Mouse (Mus musculus): ENCODE measurements around the gene 4930590J08Rik.

The 4930590J08Rik gene

DNA sequence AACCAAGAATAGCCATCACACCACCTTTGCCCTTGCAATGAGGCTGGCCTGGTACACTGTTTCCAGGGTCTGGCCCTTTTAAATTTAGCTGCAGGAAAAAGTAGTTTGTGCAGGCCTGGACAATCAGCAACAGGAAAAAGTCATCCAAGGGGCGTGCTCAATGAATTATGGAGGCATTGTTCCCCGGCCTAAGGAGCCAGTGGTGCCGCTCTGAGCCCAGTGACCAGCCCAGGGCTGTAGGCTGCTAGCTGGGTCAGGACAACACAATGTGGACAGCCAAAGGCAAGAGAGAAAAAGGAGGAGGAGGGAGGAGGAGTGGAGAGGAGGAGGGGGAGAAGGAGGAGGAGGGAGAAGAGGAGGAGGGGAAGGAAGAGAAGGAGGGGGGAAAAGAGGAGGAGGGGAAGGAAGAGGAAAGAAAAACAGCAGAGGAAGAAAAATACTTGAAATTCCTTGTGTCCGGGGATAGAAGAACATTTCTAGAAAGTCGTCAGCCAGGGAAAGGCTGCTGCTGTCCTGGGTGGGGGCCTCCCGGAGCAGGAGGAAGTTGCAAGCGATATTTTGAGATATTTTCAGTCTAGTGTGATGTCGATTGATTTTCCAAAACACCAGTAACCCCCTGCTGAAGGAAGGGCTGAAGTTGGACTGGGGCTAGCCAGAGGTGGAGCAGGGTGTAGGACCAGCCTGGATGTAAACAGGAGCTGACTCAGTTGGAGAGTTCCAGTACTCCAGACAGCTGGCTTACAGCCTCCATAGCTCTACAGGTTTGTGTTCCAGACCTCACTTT, 57.6 kb downstream of the 4930590J08Rik start:
- in situ Hi-C loops (cut with MboI; ENCODE audit: unreplicated experiment in 2 of 2), result no loop called here

DNA sequence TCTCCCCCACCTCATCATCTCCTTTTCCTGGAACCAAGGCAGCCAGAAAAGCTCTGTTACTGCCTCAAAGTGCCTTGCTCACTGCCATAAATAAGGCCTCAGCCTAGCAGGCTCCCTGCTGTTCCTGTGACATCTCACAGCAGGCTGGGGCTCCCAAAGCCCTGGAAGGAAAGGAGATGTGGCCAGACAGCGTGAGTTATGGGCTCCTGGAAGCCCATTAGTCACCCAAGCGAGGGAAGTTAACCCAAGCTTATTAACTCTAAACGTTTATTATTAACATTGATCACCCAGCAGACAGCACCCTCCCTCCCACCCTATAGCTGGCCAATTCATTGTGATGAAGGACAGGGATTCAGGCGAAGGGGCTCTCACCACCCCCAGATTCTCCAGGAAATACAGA, 60.8 kb downstream of the 4930590J08Rik start:
- in situ Hi-C loops (cut with MboI; ENCODE audit: unreplicated experiment in 2 of 2), result no loop called here

DNA sequence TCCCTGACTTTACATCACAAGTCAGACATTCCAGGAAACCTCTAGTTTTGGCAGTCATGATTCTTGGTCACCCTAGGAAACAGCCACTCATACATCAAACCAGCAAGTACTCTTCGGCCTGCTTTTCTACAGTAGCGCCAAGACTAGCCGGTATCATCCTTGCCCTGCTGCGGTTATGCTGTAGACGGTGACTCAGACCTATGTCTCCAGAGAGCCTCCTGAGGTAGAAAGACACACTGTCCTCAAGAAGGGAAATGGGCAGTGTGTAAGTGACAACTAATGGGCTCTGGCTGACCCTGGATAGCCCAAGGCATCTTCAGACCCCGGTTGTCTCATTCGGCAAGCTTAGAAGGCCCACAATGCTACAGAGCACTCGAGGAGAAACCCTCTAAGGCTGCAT, 62.5 kb downstream of the 4930590J08Rik start:
- in situ Hi-C loops (cut with MboI; ENCODE audit: unreplicated experiment in 2 of 2), result no loop called here

DNA sequence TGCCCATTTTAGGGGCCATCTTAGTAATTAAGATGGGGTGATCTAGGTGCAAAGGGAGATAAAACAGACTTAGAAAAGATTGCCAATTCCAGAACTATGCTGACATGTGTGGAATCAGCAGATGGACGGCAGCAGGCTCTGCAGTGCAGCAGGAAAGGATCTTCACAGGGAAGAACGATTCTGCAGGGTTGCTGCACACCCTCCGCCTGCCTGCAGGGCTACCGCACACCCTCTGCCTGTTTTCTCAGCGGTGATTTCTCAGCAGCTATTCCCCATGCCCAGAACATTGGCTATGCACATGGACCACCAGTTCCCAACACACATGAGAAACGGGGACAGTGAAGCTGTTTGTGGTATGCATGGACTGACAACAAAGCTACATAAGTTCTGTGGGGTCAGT, 63.4 kb downstream of the 4930590J08Rik start:
- in situ Hi-C loops (cut with MboI; ENCODE audit: unreplicated experiment in 2 of 2), result no loop called here

DNA sequence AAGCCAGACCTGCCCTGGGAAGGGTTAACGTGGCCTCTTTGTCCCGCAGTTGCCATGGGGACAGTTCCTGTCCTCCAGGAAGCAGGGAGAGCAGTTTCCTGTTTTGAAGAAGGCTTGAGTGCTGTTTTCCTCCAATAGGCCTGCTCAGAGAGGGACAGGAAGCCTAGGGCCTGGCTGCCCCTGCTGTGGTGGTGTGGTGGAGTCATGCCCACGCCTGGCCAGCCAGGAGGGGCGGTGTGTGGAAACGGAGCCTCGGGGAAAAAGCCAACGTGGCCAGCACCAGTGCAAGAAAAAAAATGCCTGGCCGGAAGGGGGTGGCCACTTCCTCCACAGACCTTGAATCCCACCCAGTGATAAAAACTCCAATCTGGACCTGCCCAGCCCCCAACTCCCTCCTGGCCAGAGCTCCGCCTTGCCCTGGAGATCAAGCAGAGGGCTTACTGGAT, 69.6 kb downstream of the 4930590J08Rik start:
- in situ Hi-C loops (cut with MboI; ENCODE audit: unreplicated experiment in 2 of 2), result no loop called here

DNA sequence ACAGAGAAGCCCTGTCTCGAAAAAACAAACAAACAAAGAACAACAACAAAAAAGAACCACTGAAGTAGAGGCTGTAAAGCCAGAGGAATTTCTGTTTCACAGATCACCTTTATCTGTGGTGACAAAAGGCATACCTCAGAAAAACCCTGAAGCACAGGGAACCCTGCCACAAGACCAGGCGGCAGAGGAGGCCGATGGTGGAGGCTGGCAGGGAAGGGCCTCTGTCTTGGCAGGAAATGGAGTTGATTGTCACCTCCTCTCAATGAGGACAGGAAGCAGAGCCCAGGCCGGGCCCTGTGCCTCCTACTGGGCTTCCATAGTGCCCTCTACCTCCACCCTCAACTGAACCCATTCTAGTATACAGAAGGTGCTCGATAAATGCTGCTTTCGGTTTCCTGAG, 71.4 kb downstream of the 4930590J08Rik start:
- in situ Hi-C loops (cut with MboI; ENCODE audit: unreplicated experiment in 2 of 2), result no loop called here

DNA sequence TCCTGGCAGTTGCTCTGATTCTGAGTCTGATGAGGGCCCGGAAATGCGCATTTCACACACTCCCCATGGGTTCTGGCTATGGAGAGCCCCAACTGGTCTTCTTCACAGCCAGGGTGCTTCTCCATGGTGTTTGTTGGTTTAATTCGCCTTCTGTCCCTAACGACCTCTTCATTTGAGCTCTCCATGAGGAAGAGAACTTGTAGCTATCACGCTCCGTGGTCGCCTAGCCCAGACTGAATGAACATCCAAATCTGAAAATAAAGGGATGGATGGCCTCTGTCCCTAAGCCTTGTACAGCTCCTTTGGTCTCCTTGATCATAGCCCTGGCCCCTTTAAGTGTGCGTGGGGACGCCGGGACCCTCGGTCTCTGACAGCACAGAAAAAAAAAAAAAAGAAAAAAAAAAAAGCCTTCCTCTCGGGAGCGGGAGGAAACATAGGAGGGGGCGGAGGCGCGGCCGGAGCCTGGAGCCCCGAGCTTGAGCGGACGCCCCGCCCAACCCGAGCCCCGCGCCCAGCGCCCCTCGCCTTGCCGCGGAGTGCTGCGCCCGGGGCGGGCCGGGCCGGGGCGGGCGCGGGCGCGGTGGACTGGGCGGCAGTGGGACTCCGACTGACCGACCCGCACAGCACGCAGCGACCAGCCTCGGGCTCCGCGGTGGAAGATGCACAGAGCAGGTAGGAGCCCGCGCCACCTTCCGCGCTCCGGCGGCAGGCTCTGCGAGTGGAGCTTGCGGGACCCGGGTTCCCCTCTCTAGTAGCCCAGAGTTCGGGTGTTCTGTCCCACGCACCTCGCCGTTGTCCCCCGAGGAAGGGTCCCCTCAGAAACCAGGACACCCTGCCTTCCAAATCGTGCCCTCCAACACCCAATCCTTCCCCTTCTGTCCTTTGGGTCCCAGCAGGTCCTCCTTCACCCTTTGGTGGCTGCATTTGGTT, 76.0 kb downstream of the 4930590J08Rik start, which contains the start of gene Fgd5:
Gene Fgd5, plus strand, starts transcription at position 508 of the 930 bp plus-strand sequence.
- in situ Hi-C loops (cut with MboI; ENCODE audit: unreplicated experiment in 2 of 2), result no loop called here

DNA sequence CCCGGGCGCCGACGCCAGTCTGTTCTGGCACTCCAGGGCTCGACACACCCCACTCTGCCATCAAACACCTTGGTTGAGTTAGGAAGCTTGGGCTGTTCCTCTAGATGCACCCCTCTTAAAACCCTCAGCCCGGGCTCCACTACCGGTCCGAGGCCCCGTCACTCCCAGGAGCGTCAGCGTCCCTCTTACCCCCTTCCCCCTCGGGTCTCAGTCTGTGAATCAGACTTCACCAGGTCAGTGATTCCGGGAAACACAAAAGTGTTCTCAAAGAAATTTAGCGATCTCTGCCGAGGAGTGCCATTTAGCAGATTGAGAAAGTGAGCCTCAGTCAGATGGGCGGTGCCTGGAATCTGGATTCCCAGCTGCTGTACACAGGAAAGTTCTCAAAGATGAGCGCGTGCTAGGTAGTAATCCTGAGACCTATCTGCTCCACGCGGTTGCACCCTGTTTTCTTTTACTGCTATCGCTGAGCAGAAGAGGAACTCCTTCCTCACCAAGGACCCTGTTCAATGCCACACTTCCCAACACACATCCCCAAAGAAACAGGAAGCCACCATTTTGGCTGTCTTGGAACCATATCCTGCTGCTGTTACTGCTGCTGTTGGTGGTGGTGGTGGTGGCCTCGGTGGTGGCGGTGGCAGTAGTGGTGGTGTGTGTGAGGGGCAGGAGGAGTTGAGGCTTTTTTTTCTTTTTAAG, 76.8 kb downstream of the 4930590J08Rik start:
- in situ Hi-C loops (cut with MboI; ENCODE audit: unreplicated experiment in 2 of 2), result no loop called here

DNA sequence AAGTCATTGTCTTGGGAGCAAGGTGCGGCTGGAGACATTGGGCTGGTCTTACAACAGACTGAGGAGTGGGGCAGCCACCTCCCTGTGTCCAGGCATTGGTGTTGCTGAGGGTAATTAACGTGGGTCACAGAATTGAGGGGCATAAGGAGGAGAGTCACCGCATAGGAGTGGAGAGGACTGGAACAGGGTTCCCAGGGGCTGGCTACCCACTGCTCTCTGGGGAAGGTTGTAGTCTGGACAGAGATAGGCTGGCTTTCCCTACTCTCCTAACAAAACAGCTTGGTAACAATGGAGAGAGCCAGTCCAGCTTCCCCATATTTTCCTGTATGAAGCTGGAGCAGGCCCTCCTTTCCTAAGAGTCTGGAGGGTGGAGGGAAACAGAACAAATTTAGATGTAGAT, 77.4 kb downstream of the 4930590J08Rik start:
- in situ Hi-C loops (cut with MboI; ENCODE audit: unreplicated experiment in 2 of 2), result no loop called here

DNA sequence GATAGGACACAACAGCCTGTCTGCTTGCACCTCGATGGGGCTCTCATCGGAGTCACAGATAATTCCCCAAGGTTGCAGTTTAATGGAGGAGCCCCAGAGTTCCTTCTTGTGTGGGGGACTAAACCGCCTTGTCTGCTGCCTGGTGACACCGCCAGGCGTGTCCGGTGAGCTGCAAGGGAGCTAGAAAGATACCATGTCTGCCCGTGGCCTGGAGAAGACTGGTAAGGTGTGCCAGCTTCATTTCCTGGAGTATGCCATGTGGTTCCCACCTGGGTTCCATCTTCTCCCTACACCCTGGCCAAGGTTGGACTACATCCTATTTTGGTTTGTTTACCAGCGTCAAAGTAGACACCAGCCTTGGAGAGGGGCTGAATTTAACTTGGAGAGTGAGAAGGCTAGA, 87.5 kb downstream of the 4930590J08Rik start:
- in situ Hi-C loops (cut with MboI; ENCODE audit: unreplicated experiment in 2 of 2), result no loop called here

DNA sequence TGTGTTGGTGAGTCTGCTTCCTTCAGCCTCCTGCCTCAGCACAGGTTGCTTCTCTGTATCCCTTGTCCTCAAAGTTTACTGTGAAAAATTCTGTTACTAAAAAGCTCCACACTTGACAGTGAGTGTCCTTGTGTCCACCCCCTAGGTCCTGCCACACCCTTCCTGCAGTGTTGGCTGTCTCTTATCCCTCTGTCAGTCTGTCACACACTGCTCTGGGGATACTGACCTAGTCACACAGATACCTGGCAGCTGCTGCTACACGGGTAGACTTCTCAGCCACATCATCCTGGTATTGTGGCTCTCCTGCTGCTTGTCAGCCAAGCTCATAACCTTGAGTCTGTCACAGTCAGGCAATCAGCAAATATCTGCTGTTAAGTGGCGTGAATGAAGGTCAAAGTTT, 90.2 kb downstream of the 4930590J08Rik start:
- in situ Hi-C loops (cut with MboI; ENCODE audit: unreplicated experiment in 2 of 2), result no loop called here

DNA sequence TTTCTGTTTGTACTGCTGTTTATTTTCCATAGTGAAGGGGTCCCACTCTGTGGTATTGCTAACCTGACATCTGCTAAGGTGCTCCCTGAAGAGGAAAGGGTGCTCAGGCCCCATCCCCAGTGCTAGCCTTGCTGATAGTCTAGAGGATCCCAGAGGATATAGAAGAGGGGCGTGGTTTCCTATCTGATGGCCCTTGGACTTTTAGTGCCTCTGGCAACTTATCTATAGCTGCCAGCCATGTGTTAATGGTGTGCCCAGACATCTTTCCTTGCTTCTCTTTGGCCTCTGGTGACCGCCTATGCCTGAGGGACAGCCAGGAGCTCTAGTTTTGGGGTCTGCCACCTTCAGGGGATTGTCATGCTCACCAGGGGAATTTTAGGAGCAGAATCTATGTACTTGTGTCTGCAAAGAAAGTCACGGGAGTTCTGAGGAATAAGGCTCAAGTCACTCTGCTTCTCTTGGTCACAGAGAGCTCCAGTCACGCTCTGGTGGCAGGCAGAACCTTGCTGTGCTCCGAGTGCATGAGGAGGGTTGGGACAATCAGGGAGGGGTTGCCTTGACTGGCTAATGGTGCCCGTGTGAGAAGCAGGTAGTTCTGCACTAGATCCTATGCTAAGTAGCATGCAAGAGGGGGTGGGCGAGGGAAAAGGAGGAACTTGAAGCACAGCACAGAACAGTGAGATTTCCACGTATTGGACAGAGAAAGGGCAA, 91.3 kb downstream of the 4930590J08Rik start:
- in situ Hi-C loops (cut with MboI; ENCODE audit: unreplicated experiment in 2 of 2), result no loop called here

DNA sequence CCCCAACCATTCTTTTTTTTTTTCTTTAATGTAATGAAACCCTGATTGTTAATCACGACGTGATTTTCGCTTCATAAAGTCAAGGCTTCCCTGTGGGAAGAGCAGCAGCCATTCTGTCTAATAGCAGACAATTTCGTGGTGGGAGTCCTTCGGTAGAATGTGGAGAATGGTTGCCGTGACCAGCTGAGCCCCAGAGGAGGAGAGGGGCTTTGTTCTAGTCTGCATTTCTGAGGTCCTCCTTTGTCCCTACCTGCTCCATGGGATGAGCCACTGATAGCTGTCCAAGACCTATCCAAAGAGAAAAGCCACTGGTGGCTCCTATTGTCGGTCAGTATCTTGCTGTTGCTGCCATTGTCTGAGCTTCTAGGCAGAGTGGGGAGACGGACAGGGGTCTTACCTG, 93.5 kb downstream of the 4930590J08Rik start:
- in situ Hi-C loops (cut with MboI; ENCODE audit: unreplicated experiment in 2 of 2), result no loop called here
